Mouse (Mus musculus): ENCODE results near the gene Fkbpl. TPM values are rescaled to one million over a fixed set of nuclear protein-coding genes. Genes with fewer than 3 reads are reported as not detected.

The Fkbpl gene
- total and polyA plus RNA-seq, 2 experiments from 2014 or later, result 6.1 to 10.4 TPM

DNA sequence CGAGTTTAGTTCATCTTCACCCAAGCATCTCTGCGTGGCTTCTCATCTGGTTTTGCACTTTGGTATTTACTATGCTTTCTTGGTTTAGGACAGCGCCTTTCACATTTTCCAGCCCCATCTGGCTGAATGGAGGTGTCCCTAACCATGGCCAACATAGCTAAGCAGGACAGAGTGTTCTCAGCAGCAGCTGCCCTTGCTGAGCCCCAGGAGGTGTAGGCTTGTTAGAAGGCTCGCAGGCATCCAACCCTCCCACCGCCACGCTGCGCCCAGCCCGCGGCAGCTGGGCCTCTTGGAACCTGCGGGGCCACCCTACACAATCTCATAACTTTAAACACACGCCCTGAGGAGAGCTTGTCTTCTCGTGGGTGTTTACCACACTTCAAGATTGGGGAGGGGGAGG lies 32.1 kb downstream of the Fkbpl start:
- ATAC-seq, result no peak

DNA sequence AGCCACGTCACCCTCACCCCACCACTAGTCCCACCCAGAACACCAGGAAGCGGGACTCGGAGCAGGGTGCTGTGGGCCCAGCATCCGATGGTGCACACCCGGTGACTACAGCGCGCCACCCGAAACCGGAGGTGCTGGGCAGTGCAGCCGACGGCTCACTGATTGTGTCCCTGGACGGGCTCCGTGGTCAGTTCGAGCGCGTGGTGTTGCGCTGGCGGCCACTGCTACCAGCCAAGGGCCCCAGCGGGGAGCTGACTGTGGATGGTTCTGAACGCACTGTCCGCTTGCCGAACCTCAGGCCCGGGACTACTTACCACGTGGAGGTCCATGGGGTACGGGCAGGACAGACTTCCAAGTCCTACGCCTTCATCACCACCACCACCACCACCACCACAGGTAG lies 35.6 kb downstream of the Fkbpl start:
- H3K4me2 ChIP-seq (ENCODE audit: low read depth, low read length), result no peak overlapping the region
- peaks cover 5% of the 10 kb centered on the region; the same call in 1 of the 2 replicates for H3K4me1 ChIP-seq (ENCODE audit: insufficient read depth, low read length)
- WGBS, result 87% methylated on average over 26 of the region's 26 CpGs
- DNase-seq (ENCODE audit: low spot score) (no peak), ATAC-seq (no peak)
- H3K4me3 ChIP-seq (ENCODE audit: low read length), result no peak overlapping the region
- H3K9ac ChIP-seq (replicated peaks; ENCODE audit: low read length), result no peak overlapping the region
- no peaks in the 10 kb centered on the region for H3K9me3 ChIP-seq (ENCODE audit: low read length)
- TF ChIP-seq CTCF (IDR thresholded peaks at IDR 0.05; ENCODE audit: low read depth), result no peak
- no peaks in the 10 kb centered on the region for H3K36me3 ChIP-seq (ENCODE audit: insufficient read depth, low read length)
- no peaks in the 10 kb centered on the region for H3K27me3 ChIP-seq (ENCODE audit: insufficient read depth, low read length)
- H3K27ac ChIP-seq, result no peak overlapping the region

More for the DNA sequence above, 32.1 kb downstream of the Fkbpl start:
- Histone ChIP-seq H3K4me2 (ENCODE audit: low read depth, low read length) (no peak overlapping the region), H3K9ac (replicated peaks; ENCODE audit: low read length) (no peak overlapping the region), H3K27me3 (ENCODE audit: insufficient read depth, low read length) (peaks cover 14% of the 10 kb centered on the region), H3K4me3 (ENCODE audit: low read length) (no peak overlapping the region), H3K9me3 (ENCODE audit: low read length) (no peaks in the 10 kb centered on the region), H3K36me3 (ENCODE audit: insufficient read depth, low read length) (no peaks in the 10 kb centered on the region), H3K4me1 (ENCODE audit: insufficient read depth, low read length) (0 out of 2 replicates have a peak, but pooled peaks cover 4% of the 10 kb centered on the region), H3K27ac (no peak overlapping the region)
- WGBS, result 71% methylated on average over 12 of the region's 12 CpGs
- no peak for DNase-seq (ENCODE audit: low spot score)
- no peak for TF ChIP-seq CTCF (IDR thresholded peaks at IDR 0.05; ENCODE audit: low read depth)

GRCm38 (mm10) chr17:34680621-34681020 lies 36.1 kb downstream of the Fkbpl start:
- Histone ChIP-seq H3K36me3 (ENCODE audit: insufficient read depth, low read length) (no peaks in the 10 kb centered on the region), H3K9ac (replicated peaks; ENCODE audit: low read length) (no peak overlapping the region), H3K27ac (no peak overlapping the region), H3K4me2 (ENCODE audit: low read depth, low read length) (no peak overlapping the region), H3K27me3 (ENCODE audit: insufficient read depth, low read length) (no peaks in the 10 kb centered on the region), H3K4me1 (ENCODE audit: insufficient read depth, low read length) (peaks cover 9% of the 10 kb centered on the region; the same call in 1 of the 2 replicates), H3K4me3 (ENCODE audit: low read length) (no peak overlapping the region), H3K9me3 (ENCODE audit: low read length) (no peaks in the 10 kb centered on the region)
- DNase-seq (ENCODE audit: low spot score), result no peak
- TF ChIP-seq CTCF (IDR thresholded peaks at IDR 0.05; ENCODE audit: low read depth), result no peak
- 80% methylated on average over 4 of the region's 4 CpGs for WGBS
- no peak for ATAC-seq

DNA sequence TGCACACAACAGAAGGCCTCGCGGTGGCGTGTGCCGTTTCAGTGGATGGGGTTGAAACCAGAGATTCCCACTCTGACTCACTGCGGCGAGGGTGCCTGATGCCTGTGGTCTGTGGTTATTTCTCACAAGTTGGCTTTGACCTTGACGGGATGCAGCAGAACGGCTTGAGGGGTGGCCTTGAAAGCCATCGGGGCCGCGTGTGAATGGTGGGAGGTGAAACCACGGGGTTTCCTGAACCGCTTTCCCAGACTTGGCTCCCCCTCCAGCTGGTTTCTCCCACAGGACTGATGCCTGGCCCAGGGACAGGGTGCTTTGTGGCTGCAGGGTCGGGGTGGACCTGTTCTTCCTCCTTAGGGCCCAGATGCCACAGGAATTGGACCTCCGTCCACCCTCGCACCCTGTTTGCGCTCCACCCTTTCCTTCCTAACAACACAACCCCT lies 36.6 kb downstream of the Fkbpl start:
- no peak for ATAC-seq

GRCm38 (mm10) chr17:34681881-34682536 lies 37.4 kb downstream of the Fkbpl start:
- no peak for DNase-seq (ENCODE audit: low spot score)
- Histone ChIP-seq H3K9me3 (ENCODE audit: low read length) (no peaks in the 10 kb centered on the region), H3K4me1 (ENCODE audit: insufficient read depth, low read length) (peaks cover 12% of the 10 kb centered on the region; the same call in 1 of the 2 replicates), H3K9ac (replicated peaks; ENCODE audit: low read length) (no peak overlapping the region), H3K27me3 (ENCODE audit: insufficient read depth, low read length) (no peaks in the 10 kb centered on the region), H3K27ac (no peak overlapping the region), H3K36me3 (ENCODE audit: insufficient read depth, low read length) (no peaks in the 10 kb centered on the region), H3K4me3 (ENCODE audit: low read length) (no peak overlapping the region), H3K4me2 (ENCODE audit: low read depth, low read length) (no peak overlapping the region)
- ATAC-seq, result no peak
- TF ChIP-seq CTCF (IDR thresholded peaks at IDR 0.05; ENCODE audit: low read depth), result no peak
- WGBS, result 66% methylated on average over 11 of the region's 11 CpGs

More for the DNA sequence above, 36.6 kb downstream of the Fkbpl start:
- no peaks in the 10 kb centered on the region for H3K36me3 ChIP-seq (ENCODE audit: insufficient read depth, low read length)
- WGBS, result 79% methylated on average over 17 of the region's 17 CpGs
- no peak overlapping the region for H3K4me2 ChIP-seq (ENCODE audit: low read depth, low read length)
- no peak overlapping the region for H3K27ac ChIP-seq
- TF ChIP-seq CTCF (IDR thresholded peaks at IDR 0.05; ENCODE audit: low read depth), result no peak
- DNase-seq (ENCODE audit: low spot score), result no peak
- H3K27me3 ChIP-seq (ENCODE audit: insufficient read depth, low read length), result no peaks in the 10 kb centered on the region
- H3K9me3 ChIP-seq (ENCODE audit: low read length), result no peaks in the 10 kb centered on the region
- no peak overlapping the region for H3K4me3 ChIP-seq (ENCODE audit: low read length)
- peaks cover 12% of the 10 kb centered on the region; the same call in 1 of the 2 replicates for H3K4me1 ChIP-seq (ENCODE audit: insufficient read depth, low read length)
- no peak overlapping the region for H3K9ac ChIP-seq (replicated peaks; ENCODE audit: low read length)

DNA sequence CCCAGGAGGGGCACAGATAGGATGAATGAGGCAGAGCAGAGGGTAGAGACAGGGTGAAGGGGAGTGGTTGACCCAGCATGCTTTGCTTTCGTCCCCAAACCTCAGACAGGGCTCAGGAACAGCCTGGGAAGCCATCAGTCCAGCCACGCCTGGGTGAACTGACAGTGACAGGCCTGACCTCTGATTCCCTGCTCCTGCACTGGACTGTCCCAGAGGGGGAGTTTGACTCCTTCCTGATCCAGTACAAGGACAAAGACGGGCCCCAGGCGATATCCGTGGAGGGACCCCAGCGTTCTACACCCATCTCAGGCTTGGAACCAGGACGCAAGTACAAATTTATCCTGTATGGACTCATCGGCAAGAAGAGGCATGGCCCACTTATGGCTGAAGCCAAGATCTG lies 38.6 kb downstream of the Fkbpl start:
- no peak for ATAC-seq
- TF ChIP-seq CTCF (IDR thresholded peaks at IDR 0.05; ENCODE audit: low read depth), result no peak
- Histone ChIP-seq H3K9ac (replicated peaks; ENCODE audit: low read length) (no peak overlapping the region), H3K4me1 (ENCODE audit: insufficient read depth, low read length) (peaks cover 12% of the 10 kb centered on the region; the same call in 1 of the 2 replicates), H3K4me2 (ENCODE audit: low read depth, low read length) (no peak overlapping the region), H3K9me3 (ENCODE audit: low read length) (no peaks in the 10 kb centered on the region), H3K36me3 (ENCODE audit: insufficient read depth, low read length) (no peaks in the 10 kb centered on the region), H3K27me3 (ENCODE audit: insufficient read depth, low read length) (no peaks in the 10 kb centered on the region), H3K27ac (no peak overlapping the region), H3K4me3 (ENCODE audit: low read length) (no peak overlapping the region)
- WGBS, result 71% methylated on average over 8 of the region's 8 CpGs
- no peak for DNase-seq (ENCODE audit: low spot score)

GRCm38 (mm10) chr17:34683686-34684220 lies 39.2 kb downstream of the Fkbpl start:
- Histone ChIP-seq H3K27ac (no peak overlapping the region), H3K36me3 (ENCODE audit: insufficient read depth, low read length) (no peaks in the 10 kb centered on the region), H3K4me3 (ENCODE audit: low read length) (no peak overlapping the region), H3K4me2 (ENCODE audit: low read depth, low read length) (no peak overlapping the region), H3K9me3 (ENCODE audit: low read length) (no peaks in the 10 kb centered on the region), H3K9ac (replicated peaks; ENCODE audit: low read length) (no peak overlapping the region), H3K4me1 (ENCODE audit: insufficient read depth, low read length) (peaks cover 12% of the 10 kb centered on the region; the same call in 1 of the 2 replicates), H3K27me3 (ENCODE audit: insufficient read depth, low read length) (no peaks in the 10 kb centered on the region)
- TF ChIP-seq CTCF (IDR thresholded peaks at IDR 0.05; ENCODE audit: low read depth), result no peak
- ATAC-seq, result no peak
- DNase-seq (ENCODE audit: low spot score), result no peak
- WGBS, result 62% methylated on average over 10 of the region's 10 CpGs

All from hindbrain, postnatal 0 days (tissue).